Comparison of ENCODE assay signal across 22 mouse cellular contexts in genomic region chr1:190591621-190592020, GRCm38 (mm10).
"Had no signal": no experiment of that assay in that cellular context is flagged by ENCODE, and none has a peak within 500 bp of the region (broad histone marks: within the 10 kb centered on the region; RNA-seq: fewer than 3 reads in every experiment).

No protein-coding gene starts in this region.

- DNase-seq: gastrocnemius, adult 2 months; gastrocnemius, postnatal 10 days; gastrocnemius, postnatal 25 days; heart, adult 2 months; heart, postnatal 14 days; heart, postnatal 4 days; kidney, adult 18-20 months; kidney, adult 8-10 months; kidney, postnatal 10 days; kidney, postnatal 25 days; kidney, postnatal 4 days; liver had no signal

- H3K27me3 ChIP-seq: heart, embryonic 13.5 days; heart, embryonic 15.5 days; hindbrain, embryonic 12.5 days; intestine, embryonic 15.5 days had no signal

- H3K4me3 ChIP-seq: gastrocnemius, adult 2 months; heart, adult 2 months; heart, embryonic 13.5 days; heart, embryonic 15.5 days; hindbrain, embryonic 10.5 days; hindbrain, embryonic 12.5 days; intestine, embryonic 15.5 days; layer of hippocampus, adult 2 months; left cerebral cortex, adult 2 months; limb, embryonic 10.5 days; limb, embryonic 12.5 days had no signal

- H3K9me3 ChIP-seq: heart, embryonic 13.5 days; heart, embryonic 15.5 days; hindbrain, embryonic 10.5 days; hindbrain, embryonic 12.5 days; intestine, embryonic 15.5 days; limb, embryonic 10.5 days; limb, embryonic 12.5 days had no signal

- H3K4me1 ChIP-seq: heart, embryonic 13.5 days; heart, embryonic 15.5 days; hindbrain, embryonic 10.5 days; hindbrain, embryonic 12.5 days; intestine, embryonic 15.5 days; limb, embryonic 12.5 days had no signal

- H3K36me3 ChIP-seq: heart, embryonic 13.5 days; heart, embryonic 15.5 days; hindbrain, embryonic 10.5 days; hindbrain, embryonic 12.5 days; intestine, embryonic 15.5 days; limb, embryonic 10.5 days; limb, embryonic 12.5 days had no signal

- H3K27ac ChIP-seq: gastrocnemius, adult 2 months; heart, adult 2 months; heart, embryonic 13.5 days; heart, embryonic 15.5 days; hindbrain, embryonic 10.5 days; hindbrain, embryonic 12.5 days; hindbrain, embryonic 14.5 days; intestine, embryonic 15.5 days; layer of hippocampus, adult 2 months; left cerebral cortex, adult 2 months; limb, embryonic 10.5 days; limb, embryonic 12.5 days had no signal
